Mouse (Mus musculus) thymus, postnatal 10 days (tissue): Measurements from ENCODE around the gene Ubtf.

ENCODE experiments used
- DNase-seq, 2 experiments: peaks; one replicate each; pipeline ENCODE4 v3.0.0; 2021; ENCODE audit warnings: low spot score in 2 of 2

The Ubtf gene

GRCm38 (mm10) chr11:102263211-102263610, 56.3 kb downstream of the Ubtf start:
- no peak for DNase-seq

GRCm38 (mm10) chr11:102258521-102258920, 61.0 kb downstream of the Ubtf start:
- no peak for DNase-seq

GRCm38 (mm10) chr11:102258095-102258494, 61.4 kb downstream of the Ubtf start:
- DNase-seq = no peak

- DNase-seq = peak in 1 of 2 experiments; percentile 19
These were observed 62.0 kb downstream of the Ubtf start for GRCm38 (mm10) chr11:102257514-102257913.
